Mouse (Mus musculus) intestine, embryonic 16.5 days (tissue): ENCODE data around the gene Fut7. TPM values are rescaled to one million over a fixed set of nuclear protein-coding genes. Genes with fewer than 3 reads are reported as not detected.
A peak's percentile ranks its signal among the peaks of the same experiment; 100 is the strongest.

Source experiments
- ATAC-seq: fragments of 200-750 bp; cut with Nextera tagmentation; 2 replicates; pipeline ENCODE4 v1.8.0; 2017; ENCODE audit warnings: moderate TSS enrichment, moderate library complexity
- H3K27ac ChIP-seq: fragments of 300-500 bp; sonication (generic); 2 replicates; pipeline ENCODE4 v1.5.1; 2014; ENCODE audit warnings: mild to moderate bottlenecking, low read length
- H3K27me3 ChIP-seq: fragments of 300-500 bp; sonication (generic); replicated peaks from 2 replicates; pipeline ENCODE4 v1.6.1; 2014; ENCODE audit warnings: low read length, control low read depth, mixed read lengths; ENCODE audit not compliant: control insufficient read depth, insufficient read depth
- H3K36me3 ChIP-seq: fragments of 300-500 bp; sonication (generic); 2 replicates; pipeline ENCODE4 v1.6.1; 2014; ENCODE audit warnings: low read length, control low read depth; ENCODE audit not compliant: control insufficient read depth, insufficient read depth
- H3K4me1 ChIP-seq: fragments of 300-500 bp; sonication (generic); 2 replicates; pipeline ENCODE4 v1.6.1; 2014; ENCODE audit warnings: low read length, control low read depth, mixed read lengths; ENCODE audit not compliant: control insufficient read depth, insufficient read depth
- H3K4me2 ChIP-seq: fragments of 300-500 bp; sonication (generic); 2 replicates; pipeline ENCODE4 v1.6.1; 2014; ENCODE audit warnings: low read depth, low read length, control low read depth
- H3K4me3 ChIP-seq: fragments of 300-500 bp; sonication (generic); 2 replicates; pipeline ENCODE4 v1.5.1; 2014; ENCODE audit warnings: mild to moderate bottlenecking, low read length
- H3K9ac ChIP-seq: fragments of 300-500 bp; sonication (generic); 2 replicates; pipeline ENCODE4 v1.6.1; 2014; ENCODE audit warnings: low read depth, low read length
- H3K9me3 ChIP-seq: fragments of 300-500 bp; sonication (generic); 2 replicates; pipeline ENCODE4 v1.6.1; 2016; ENCODE audit warnings: low read length, control low read depth; ENCODE audit not compliant: control insufficient read depth
- WGBS: fragments of 180-500 bp; shearing (Covaris S2); extraction: QIAGEN DNeasy Blood & Tissue Kit; methylation state at CpG from one replicate; pipeline ENCODE4 v1.1.7; 2014; 5-methylcytosine and 5-hydroxymethylcytosine counted together
- polyA plus RNA-seq: library from polyadenylated mRNA; unstranded; fragments of >200 nt; fragmentation: Nextera tagmentation; extraction: Ambion mirVana; gene quantifications from 2 replicates; pipeline ENCODE4 v1.2.1, GENCODE M21; 2015

Gene Fut7
- polyA plus RNA-seq, 1 experiment from 2014 or later = 0.33 TPM

- Histone ChIP-seq H3K4me3 (no peak overlapping the region), H3K4me2 (no peak overlapping the region), H3K27me3 (no peaks in the 10 kb centered on the region), H3K36me3 (no peaks in the 10 kb centered on the region), H3K27ac (no peak overlapping the region), H3K9ac (no peak overlapping the region), H3K9me3 (no peaks in the 10 kb centered on the region), H3K4me1 (peaks cover 2% of the 10 kb centered on the region; the same call in 1 of the 2 replicates)
- 77% methylated on average over 8 of the region's 8 CpGs for WGBS
- peak; percentile 58; the same call in 1 of the 2 replicates for ATAC-seq
Measured at GRCm38 (mm10) chr2:25450853-25451647, 28.0 kb downstream of the Fut7 start.

- Histone ChIP-seq H3K36me3 (no peaks in the 10 kb centered on the region), H3K4me3 (no peak overlapping the region), H3K4me2 (no peak overlapping the region), H3K27ac (no peak overlapping the region), H3K27me3 (no peaks in the 10 kb centered on the region), H3K9me3 (no peaks in the 10 kb centered on the region), H3K4me1 (peaks cover 19% of the 10 kb centered on the region), H3K9ac (no peak overlapping the region)
- 48% methylated on average over 1 of the region's 1 CpGs for WGBS
- no peak for ATAC-seq
Measured at GRCm38 (mm10) chr2:25452951-25453350, 29.9 kb downstream of the Fut7 start.

- Histone ChIP-seq H3K9me3 (no peaks in the 10 kb centered on the region), H3K27me3 (no peaks in the 10 kb centered on the region), H3K4me3 (no peak within 1 kb of the TSS), H3K4me1 (peaks cover 36% of the 10 kb centered on the region), H3K27ac (no peak within 1 kb of the TSS), H3K9ac (peak within 1 kb of the TSS; percentile 21), H3K36me3 (no peaks in the 10 kb centered on the region), H3K4me2 (no peak within 1 kb of the TSS)
- WGBS = 47% methylated on average over 14 of the region's 14 CpGs
- peak; percentile 41; the same call in 1 of the 2 replicates for ATAC-seq
Measured at GRCm38 (mm10) chr2:25456205-25456953, 33.3 kb downstream of the Fut7 start, which contains the start of gene Clic3. TSS of gene Clic3 (plus strand) at chr2:25456838.

- H3K4me3 ChIP-seq = no peak overlapping the region
- ATAC-seq = no peak
- H3K9ac ChIP-seq = peak overlapping the region; percentile 21
- no peak overlapping the region for H3K27ac ChIP-seq
- no peaks in the 10 kb centered on the region for H3K27me3 ChIP-seq
- H3K4me1 ChIP-seq = peaks cover 38% of the 10 kb centered on the region
- no peak overlapping the region for H3K4me2 ChIP-seq
- no peaks in the 10 kb centered on the region for H3K36me3 ChIP-seq
- H3K9me3 ChIP-seq = no peaks in the 10 kb centered on the region
- 85% methylated on average over 9 of the region's 9 CpGs for WGBS
Measured at GRCm38 (mm10) chr2:25457022-25457896, 34.2 kb downstream of the Fut7 start.

GRCm38 (mm10) chr2:25458911-25459310, 35.8 kb downstream of the Fut7 start:
- ATAC-seq = peak; percentile 10; the same call in 1 of the 2 replicates
- Histone ChIP-seq H3K27me3 (no peaks in the 10 kb centered on the region), H3K9ac (no peak overlapping the region; the same call in 1 of the 2 replicates), H3K4me1 (peaks cover 38% of the 10 kb centered on the region), H3K27ac (no peak overlapping the region), H3K9me3 (no peaks in the 10 kb centered on the region), H3K4me2 (no peak overlapping the region), H3K36me3 (no peaks in the 10 kb centered on the region), H3K4me3 (no peak overlapping the region)
- 66% methylated on average over 5 of the region's 5 CpGs for WGBS

- peak overlapping the region; percentile 72 for H3K4me3 ChIP-seq
- peaks cover 38% of the 10 kb centered on the region for H3K4me1 ChIP-seq
- no peak for ATAC-seq
- H3K36me3 ChIP-seq = no peaks in the 10 kb centered on the region
- H3K27me3 ChIP-seq = no peaks in the 10 kb centered on the region
- H3K9ac ChIP-seq = peak overlapping the region; percentile 81
- peak overlapping the region; percentile 87 for H3K4me2 ChIP-seq
- no peaks in the 10 kb centered on the region for H3K9me3 ChIP-seq
- H3K27ac ChIP-seq = peak overlapping the region; percentile 93
- 23% methylated on average over 5 of the region's 5 CpGs for WGBS
Measured at GRCm38 (mm10) chr2:25460135-25460534, 37.1 kb downstream of the Fut7 start.

- H3K9ac ChIP-seq = peak within 1 kb of the TSS; percentile 81
- H3K36me3 ChIP-seq = no peaks in the 10 kb centered on the region
- peak within 1 kb of the TSS; percentile 93 for H3K27ac ChIP-seq
- peak within 1 kb of the TSS; percentile 87 for H3K4me2 ChIP-seq
- under 1% methylated on average over 48 of the region's 48 CpGs for WGBS
- peaks cover 40% of the 10 kb centered on the region for H3K4me1 ChIP-seq
- H3K27me3 ChIP-seq = no peaks in the 10 kb centered on the region
- H3K9me3 ChIP-seq = no peaks in the 10 kb centered on the region
- H3K4me3 ChIP-seq = peak within 1 kb of the TSS; percentile 72
- peak; percentile 90 for ATAC-seq
Measured at GRCm38 (mm10) chr2:25460551-25461309, 37.7 kb downstream of the Fut7 start, which contains the start of gene Paxx. TSS of gene Paxx (minus strand) at chr2:25461094.

GRCm38 (mm10) chr2:25461407-25461806, 38.3 kb downstream of the Fut7 start:
- 0 out of 2 replicates have a peak, but pooled peaks have one; percentile 1 for ATAC-seq
- peak overlapping the region; percentile 87 for H3K4me2 ChIP-seq
- peak overlapping the region; percentile 57; the same call in 1 of the 2 replicates for H3K9ac ChIP-seq
- no peaks in the 10 kb centered on the region for H3K36me3 ChIP-seq
- no peaks in the 10 kb centered on the region for H3K9me3 ChIP-seq
- H3K27ac ChIP-seq = peak overlapping the region; percentile 52
- WGBS = 21% methylated on average over 3 of the region's 3 CpGs
- H3K4me3 ChIP-seq = peak overlapping the region; percentile 72
- H3K4me1 ChIP-seq = peaks cover 34% of the 10 kb centered on the region
- no peaks in the 10 kb centered on the region for H3K27me3 ChIP-seq
